Mouse (Mus musculus) embryonic facial prominence, embryonic 12.5 days (tissue): ENCODE data around the gene Ttc16. TPM values are rescaled to one million over a fixed set of nuclear protein-coding genes. Genes with fewer than 3 reads are reported as not detected.

Experiments
- ATAC-seq: fragments of 200-750 bp; cut with Nextera tagmentation; 2 replicates; pipeline ENCODE4 v1.8.0; 2017; ENCODE audit not compliant: insufficient number of reproducible peaks, insufficient read depth, low FRiP score, low TSS enrichment
- H3K27ac ChIP-seq: fragments of 300-500 bp; sonication (generic); 2 replicates; pipeline ENCODE4 v1.5.1; 2016; ENCODE audit warnings: mild to moderate bottlenecking
- H3K27me3 ChIP-seq: fragments of 300-500 bp; sonication (generic); 2 replicates; pipeline ENCODE4 v1.6.1; 2016; ENCODE audit warnings: mild to moderate bottlenecking, moderate library complexity
- H3K36me3 ChIP-seq: fragments of 300-500 bp; sonication (generic); 2 replicates; pipeline ENCODE4 v1.6.1; 2016; ENCODE audit warnings: mild to moderate bottlenecking
- H3K4me1 ChIP-seq: fragments of 300-500 bp; sonication (generic); 2 replicates; pipeline ENCODE4 v1.6.1; 2016
- H3K4me2 ChIP-seq: fragments of 300-500 bp; sonication (generic); replicated peaks from 2 replicates; pipeline ENCODE4 v1.6.1; 2016; ENCODE audit warnings: mild to moderate bottlenecking, moderate library complexity
- H3K4me3 ChIP-seq: fragments of 300-500 bp; sonication (generic); 2 replicates; pipeline ENCODE4 v1.5.1; 2016; ENCODE audit warnings: mild to moderate bottlenecking
- H3K9ac ChIP-seq: fragments of 300-500 bp; sonication (generic); 2 replicates; pipeline ENCODE4 v1.6.1; 2016; ENCODE audit warnings: mild to moderate bottlenecking, moderate library complexity
- H3K9me3 ChIP-seq: fragments of 300-500 bp; sonication (generic); 2 replicates; pipeline ENCODE4 v1.6.1; 2016; ENCODE audit warnings: mild to moderate bottlenecking, moderate library complexity
- WGBS: fragments of 180-500 bp; shearing (Covaris S2); methylation state at CpG from one replicate; pipeline ENCODE4 v1.1.7; 2016; 5-methylcytosine and 5-hydroxymethylcytosine counted together
- polyA plus RNA-seq: library from polyadenylated mRNA; unstranded; fragments of >200 nt; fragmentation: Nextera tagmentation; extraction: Ambion mirVana; gene quantifications from 2 replicates; pipeline ENCODE4 v1.2.1, GENCODE M21; 2016

The Ttc16 gene
- polyA plus RNA-seq, 1 experiment from 2014 or later, result 0.23 TPM

DNA sequence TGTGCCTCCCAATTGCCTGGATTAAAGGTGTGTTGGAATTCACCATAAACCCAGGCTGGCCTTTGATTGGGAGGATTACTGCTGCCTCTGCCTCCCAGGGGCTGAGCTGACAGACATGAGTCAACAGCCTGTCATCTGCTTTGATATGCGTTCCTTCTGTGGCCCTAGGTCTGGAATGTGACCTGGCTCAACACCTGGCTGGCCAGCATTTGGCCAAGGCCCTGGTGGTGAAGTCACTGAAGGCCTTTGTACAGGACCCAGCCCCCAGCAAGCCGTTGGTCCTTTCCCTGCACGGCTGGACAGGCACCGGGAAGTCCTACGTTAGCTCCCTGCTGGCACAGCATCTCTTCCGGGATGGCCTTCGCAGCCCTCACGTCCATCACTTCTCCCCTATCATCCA lies 16.9 kb downstream of the Ttc16 start:
- WGBS, result 74% methylated on average over 8 of the region's 8 CpGs
- H3K27me3 ChIP-seq, result no peaks in the 10 kb centered on the region
- no peaks in the 10 kb centered on the region for H3K9me3 ChIP-seq
- H3K4me1 ChIP-seq, result peaks cover 8% of the 10 kb centered on the region; the same call in 1 of the 2 replicates
- no peak overlapping the region for H3K9ac ChIP-seq
- no peak overlapping the region for H3K27ac ChIP-seq
- H3K4me3 ChIP-seq, result no peak overlapping the region
- no peak for ATAC-seq
- H3K36me3 ChIP-seq, result peaks cover 35% of the 10 kb centered on the region
- no peak overlapping the region for H3K4me2 ChIP-seq

DNA sequence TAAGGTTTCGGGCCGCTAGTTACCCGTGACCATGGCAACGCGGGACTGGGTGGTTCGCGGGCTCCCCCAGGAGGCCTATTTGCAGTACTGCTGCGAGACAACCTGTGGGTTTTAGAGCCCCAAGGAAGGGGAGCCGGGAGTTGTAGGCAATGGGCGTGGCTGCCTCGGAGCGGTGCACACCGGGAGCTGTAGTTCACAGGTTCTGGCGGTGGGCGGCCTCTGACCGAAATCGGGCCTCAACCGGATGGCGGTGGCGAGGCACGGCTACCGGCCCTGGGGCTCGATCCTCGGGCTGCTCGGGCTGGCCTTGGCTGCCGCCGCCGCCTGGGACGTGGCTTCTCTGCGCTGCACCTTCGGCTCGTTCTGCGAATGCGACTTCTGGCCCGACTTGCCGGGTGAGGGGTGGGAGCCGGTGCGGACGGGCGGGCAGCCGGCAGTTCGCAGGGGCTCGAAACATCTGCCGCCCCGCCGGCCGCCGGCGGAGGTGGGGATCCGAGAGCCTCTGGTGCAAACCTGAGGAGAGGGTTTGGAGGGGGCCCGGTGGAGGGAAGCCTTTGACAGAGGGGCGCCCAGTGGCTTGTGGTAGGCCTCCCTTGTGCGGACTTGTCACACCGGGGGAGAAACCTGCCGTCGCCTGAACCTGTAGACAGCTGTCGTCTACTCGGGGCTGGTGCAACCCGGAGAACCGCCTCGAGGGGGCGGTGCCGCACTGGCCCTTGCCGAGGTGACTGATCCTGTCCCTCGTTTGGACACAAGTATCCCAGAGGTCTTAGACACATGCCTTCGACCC lies 18.2 kb downstream of the Ttc16 start, which contains the start of gene Tor2a:
Gene Tor2a (plus strand): TSS at position 179 of the 790 bp plus-strand sequence.
- peak; percentile 86 for ATAC-seq
- Histone ChIP-seq H3K4me1 (peaks cover 8% of the 10 kb centered on the region), H3K36me3 (peaks cover 30% of the 10 kb centered on the region), H3K27ac (peak within 1 kb of the TSS; percentile 86), H3K27me3 (no peaks in the 10 kb centered on the region), H3K4me3 (peak within 1 kb of the TSS; percentile 69), H3K9me3 (no peaks in the 10 kb centered on the region), H3K9ac (peak within 1 kb of the TSS; percentile 84), H3K4me2 (peak within 1 kb of the TSS; percentile 53)
- under 1% methylated on average over 66 of the region's 66 CpGs for WGBS

DNA sequence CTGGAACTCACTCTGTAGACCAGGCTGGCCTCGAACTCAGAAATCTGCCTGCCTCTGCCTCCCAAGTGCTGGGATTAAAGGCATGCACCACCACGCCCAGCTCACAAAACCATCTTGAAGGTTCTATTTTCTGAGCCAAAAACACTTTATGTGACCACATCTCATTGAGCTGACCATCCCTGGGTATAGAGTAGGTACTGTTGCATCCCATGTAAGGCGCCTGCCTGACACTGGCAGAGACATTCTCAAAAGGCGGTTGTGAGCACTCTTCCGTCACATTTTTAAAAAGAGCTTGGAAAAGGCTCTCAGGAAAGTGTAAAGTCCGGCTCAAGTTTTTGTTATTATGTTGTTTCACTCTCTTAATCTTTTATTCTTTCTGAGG lies 18.8 kb downstream of the Ttc16 start:
- Histone ChIP-seq H3K9ac (no peak overlapping the region), H3K9me3 (no peaks in the 10 kb centered on the region), H3K4me1 (peaks cover 14% of the 10 kb centered on the region), H3K4me3 (no peak overlapping the region), H3K27me3 (no peaks in the 10 kb centered on the region), H3K36me3 (peaks cover 24% of the 10 kb centered on the region), H3K4me2 (peak overlapping the region; percentile 53), H3K27ac (no peak overlapping the region)
- 35% methylated on average over 6 of the region's 6 CpGs for WGBS
- no peak for ATAC-seq

DNA sequence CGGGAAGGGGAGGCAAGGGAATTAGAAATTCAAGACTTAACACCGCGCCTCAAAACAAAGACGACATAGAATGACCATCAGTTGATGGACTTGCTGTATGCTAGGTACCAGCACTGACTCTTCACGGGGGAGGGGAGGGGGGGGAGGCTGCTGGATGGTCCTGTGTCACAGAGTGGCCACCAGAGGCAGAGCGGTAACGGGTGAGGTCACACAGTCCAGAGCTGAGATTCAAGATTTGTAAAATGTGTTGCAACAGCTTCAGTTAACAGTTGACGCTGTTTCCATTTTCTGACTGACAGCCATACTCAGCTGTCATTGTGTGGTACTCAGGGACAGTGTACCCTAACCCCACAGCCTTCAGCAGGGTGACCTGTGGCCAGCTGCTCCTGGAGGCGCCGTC lies 23.3 kb downstream of the Ttc16 start:
- Histone ChIP-seq H3K36me3 (peaks cover 18% of the 10 kb centered on the region), H3K9me3 (no peaks in the 10 kb centered on the region), H3K4me1 (peaks cover 16% of the 10 kb centered on the region), H3K4me3 (no peak overlapping the region), H3K27ac (no peak overlapping the region), H3K4me2 (peak overlapping the region; percentile 62; the same call in 1 of the 2 replicates), H3K27me3 (no peaks in the 10 kb centered on the region), H3K9ac (no peak overlapping the region)
- 67% methylated on average over 10 of the region's 10 CpGs for WGBS
- ATAC-seq, result no peak

DNA sequence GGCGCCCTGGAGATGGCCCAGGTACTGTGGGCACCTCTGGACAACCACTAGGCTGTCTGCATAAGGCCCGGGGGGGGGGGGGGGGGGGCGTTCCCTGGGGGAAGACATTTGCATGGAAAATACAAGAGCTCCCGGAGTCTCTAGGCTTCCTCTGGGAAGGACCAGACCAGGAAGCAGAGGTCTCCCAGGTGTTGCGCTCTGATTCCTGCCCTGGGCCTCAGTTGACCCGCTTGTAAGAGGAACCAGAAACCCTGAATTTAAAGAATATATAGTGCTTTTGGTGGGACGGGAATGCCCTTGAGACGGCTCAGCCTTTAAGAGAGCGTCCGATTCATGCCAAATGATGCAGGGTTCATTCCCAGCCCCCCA lies 23.8 kb downstream of the Ttc16 start:
- 25% methylated on average over 10 of the region's 10 CpGs for WGBS
- H3K36me3 ChIP-seq, result peaks cover 21% of the 10 kb centered on the region
- peak overlapping the region; percentile 45; the same call in 1 of the 2 replicates for H3K9ac ChIP-seq
- no peak for ATAC-seq
- H3K4me1 ChIP-seq, result peaks cover 16% of the 10 kb centered on the region
- H3K9me3 ChIP-seq, result no peaks in the 10 kb centered on the region
- H3K27ac ChIP-seq, result peak overlapping the region; percentile 47; the same call in 1 of the 2 replicates
- peak overlapping the region; percentile 62 for H3K4me2 ChIP-seq
- peak overlapping the region; percentile 37 for H3K4me3 ChIP-seq
- H3K27me3 ChIP-seq, result no peaks in the 10 kb centered on the region

DNA sequence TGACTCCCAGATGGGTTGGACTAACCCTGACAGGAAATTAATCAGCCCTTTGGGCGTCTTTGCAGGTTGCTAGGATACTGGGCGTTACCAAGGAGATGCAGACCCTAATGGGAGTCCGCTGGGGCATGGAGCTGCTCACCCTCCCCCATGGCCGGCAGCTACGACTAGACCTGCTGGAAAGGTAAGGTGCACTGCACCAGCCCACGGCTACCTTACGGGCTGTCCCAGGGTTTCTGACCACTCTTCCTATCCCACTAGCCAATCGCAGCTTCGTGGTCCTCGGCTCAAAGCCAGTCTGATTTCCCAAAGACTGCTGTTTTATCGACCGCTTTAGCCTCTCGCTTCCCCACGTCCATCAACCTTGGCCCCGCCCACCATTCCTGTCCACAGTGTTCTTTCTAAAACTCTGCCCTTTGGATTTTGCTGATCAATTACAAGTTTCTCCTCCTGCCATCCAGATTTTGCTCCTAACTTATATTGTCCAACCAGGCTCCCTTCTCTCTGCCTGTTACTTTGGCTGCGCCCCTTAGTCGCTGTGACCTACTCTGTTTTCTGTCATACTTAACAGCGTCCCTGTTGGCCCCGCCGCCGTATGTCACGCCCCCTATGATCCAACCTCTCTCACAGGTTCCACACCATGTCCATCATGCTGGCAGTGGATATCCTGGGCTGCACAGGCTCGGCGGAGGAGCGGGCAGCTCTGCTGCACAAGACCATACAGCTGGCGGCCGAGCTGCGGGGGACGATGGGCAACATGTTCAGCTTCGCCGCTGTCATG lies 24.4 kb downstream of the Ttc16 start:
- peak overlapping the region; percentile 47 for H3K27ac ChIP-seq
- H3K9ac ChIP-seq, result peak overlapping the region; percentile 45; the same call in 1 of the 2 replicates
- H3K27me3 ChIP-seq, result no peaks in the 10 kb centered on the region
- H3K4me1 ChIP-seq, result peaks cover 16% of the 10 kb centered on the region
- H3K36me3 ChIP-seq, result peaks cover 25% of the 10 kb centered on the region
- H3K4me2 ChIP-seq, result peak overlapping the region; percentile 62
- peak; percentile 87 for ATAC-seq
- no peaks in the 10 kb centered on the region for H3K9me3 ChIP-seq
- 4% methylated on average over 31 of the region's 31 CpGs for WGBS
- peak overlapping the region; percentile 37 for H3K4me3 ChIP-seq

DNA sequence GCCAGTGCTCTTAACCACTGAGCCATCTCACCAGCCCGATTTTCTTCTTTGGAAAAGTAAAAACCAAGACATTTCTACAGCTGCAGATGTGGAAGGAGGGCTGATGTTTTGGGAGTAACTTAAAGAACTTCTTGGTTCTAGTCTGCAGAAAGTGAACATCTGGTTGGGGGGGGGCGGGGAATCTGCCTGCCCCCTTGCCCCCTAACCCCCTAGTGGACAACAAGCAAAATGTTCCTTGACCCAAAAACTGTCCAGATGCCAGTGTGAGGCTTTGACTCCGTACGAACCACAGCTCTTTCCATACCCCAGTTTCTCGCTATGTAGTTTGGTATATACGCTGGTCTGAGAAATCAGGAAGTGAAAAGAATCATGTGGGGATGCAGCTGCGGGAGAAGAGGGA lies 25.2 kb downstream of the Ttc16 start:
- no peak overlapping the region for H3K4me3 ChIP-seq
- no peak for ATAC-seq
- H3K36me3 ChIP-seq, result peaks cover 30% of the 10 kb centered on the region
- H3K9ac ChIP-seq, result no peak overlapping the region
- WGBS, result 69% methylated on average over 7 of the region's 7 CpGs
- no peak overlapping the region for H3K4me2 ChIP-seq
- no peak overlapping the region for H3K27ac ChIP-seq
- no peaks in the 10 kb centered on the region for H3K9me3 ChIP-seq
- peaks cover 16% of the 10 kb centered on the region for H3K4me1 ChIP-seq
- no peaks in the 10 kb centered on the region for H3K27me3 ChIP-seq

DNA sequence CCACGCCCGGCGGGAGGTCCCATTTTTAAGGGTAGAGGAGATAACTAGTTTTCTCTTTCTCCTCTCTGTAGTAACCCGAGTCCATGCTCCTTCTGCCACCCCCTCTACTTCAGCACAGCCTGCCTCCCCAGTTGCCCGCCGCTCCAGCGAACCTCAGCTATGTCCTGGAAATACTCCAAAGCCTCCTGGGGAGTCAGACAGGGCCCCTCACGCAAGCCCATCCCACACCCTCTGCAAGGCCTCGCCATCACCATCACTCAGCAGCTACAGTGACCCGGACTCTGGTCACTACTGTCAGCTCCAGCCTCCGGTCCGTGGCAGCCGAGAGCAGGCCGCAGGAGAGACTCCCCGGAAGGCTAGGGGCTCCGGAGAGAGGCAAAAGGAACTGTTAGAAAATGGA lies 26.4 kb downstream of the Ttc16 start:
- 90% methylated on average over 16 of the region's 16 CpGs for WGBS
- Histone ChIP-seq H3K4me2 (no peak overlapping the region), H3K27ac (no peak overlapping the region), H3K27me3 (no peaks in the 10 kb centered on the region), H3K36me3 (peaks cover 30% of the 10 kb centered on the region), H3K9ac (no peak overlapping the region), H3K4me3 (no peak overlapping the region), H3K4me1 (peaks cover 16% of the 10 kb centered on the region), H3K9me3 (no peaks in the 10 kb centered on the region)
- no peak for ATAC-seq

DNA sequence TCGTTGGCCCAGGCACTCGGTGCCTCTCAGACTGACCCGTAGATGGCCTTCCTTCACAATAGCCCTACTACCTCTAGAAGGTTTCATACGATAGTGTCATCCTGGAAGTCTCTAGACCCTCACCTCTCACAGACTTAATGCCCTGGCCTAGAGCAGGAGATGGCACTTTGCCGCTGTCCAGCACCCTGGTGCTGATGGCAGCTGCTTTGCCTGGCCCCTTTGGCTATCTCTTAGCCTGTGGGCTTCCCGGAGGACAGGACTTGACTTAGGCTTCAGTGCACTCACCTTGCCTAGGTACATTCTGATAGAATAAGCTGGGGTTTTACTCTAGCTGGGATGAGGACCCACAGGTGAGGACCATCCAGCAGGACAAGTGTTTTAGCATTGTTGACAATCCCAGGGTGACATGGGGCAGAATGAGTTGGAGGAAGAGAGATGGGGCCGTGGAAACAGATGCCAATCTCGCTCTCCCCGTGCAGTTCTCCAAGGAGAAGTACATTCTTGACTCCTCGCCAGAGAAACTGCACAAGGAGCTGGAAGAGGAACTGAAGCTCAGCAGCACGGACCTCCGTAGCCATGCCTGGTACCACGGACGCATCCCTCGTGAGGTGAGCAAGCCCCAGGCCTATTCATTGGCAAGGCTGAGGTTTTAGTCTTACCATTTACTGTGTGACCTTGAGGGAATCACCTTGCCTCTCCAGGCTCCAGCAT lies 31.0 kb downstream of the Ttc16 start:
- no peak for ATAC-seq

DNA sequence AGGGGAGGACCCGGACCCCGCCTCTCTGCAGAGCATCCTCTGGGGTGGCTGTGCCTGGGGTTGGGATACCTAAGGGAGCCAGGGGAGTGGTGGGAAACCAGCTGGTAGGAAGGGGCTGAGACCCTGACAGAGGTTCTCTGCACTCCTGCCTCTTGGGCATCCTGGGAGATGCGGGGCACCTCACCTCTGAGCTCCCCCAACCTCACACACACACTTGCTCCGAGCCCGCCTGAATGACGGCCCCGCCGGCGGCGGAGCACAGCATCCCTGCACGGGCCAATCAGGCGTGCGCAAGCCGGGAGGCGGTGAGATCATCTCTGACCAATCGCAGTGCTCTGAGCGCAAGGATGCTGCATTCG lies 33.3 kb downstream of the Ttc16 start:
- Histone ChIP-seq H3K27me3 (peaks cover 17% of the 10 kb centered on the region; the same call in 1 of the 2 replicates), H3K4me2 (peak overlapping the region; percentile 96), H3K27ac (0 out of 2 replicates have a peak overlapping the region, but pooled peaks have one; percentile 5), H3K36me3 (peaks cover 12% of the 10 kb centered on the region), H3K4me1 (peaks cover 18% of the 10 kb centered on the region), H3K9ac (no peak overlapping the region), H3K9me3 (no peaks in the 10 kb centered on the region), H3K4me3 (peak overlapping the region; percentile 52)
- ATAC-seq, result peak; percentile 62; the same call in 1 of the 2 replicates
- 4% methylated on average over 18 of the region's 18 CpGs for whole genome bisulfite sequencing

More for the DNA sequence above, 31.0 kb downstream of the Ttc16 start:
- Histone ChIP-seq H3K36me3 (peaks cover 17% of the 10 kb centered on the region), H3K4me1 (peaks cover 18% of the 10 kb centered on the region), H3K27ac (no peak overlapping the region), H3K4me2 (no peak overlapping the region), H3K9me3 (no peaks in the 10 kb centered on the region), H3K9ac (no peak overlapping the region), H3K27me3 (peaks cover 17% of the 10 kb centered on the region; the same call in 1 of the 2 replicates), H3K4me3 (no peak overlapping the region)
- 78% methylated on average over 15 of the region's 15 CpGs for WGBS
